Mouse (Mus musculus): ENCODE measurements around the gene Plpp2.

Gene Plpp2

DNA sequence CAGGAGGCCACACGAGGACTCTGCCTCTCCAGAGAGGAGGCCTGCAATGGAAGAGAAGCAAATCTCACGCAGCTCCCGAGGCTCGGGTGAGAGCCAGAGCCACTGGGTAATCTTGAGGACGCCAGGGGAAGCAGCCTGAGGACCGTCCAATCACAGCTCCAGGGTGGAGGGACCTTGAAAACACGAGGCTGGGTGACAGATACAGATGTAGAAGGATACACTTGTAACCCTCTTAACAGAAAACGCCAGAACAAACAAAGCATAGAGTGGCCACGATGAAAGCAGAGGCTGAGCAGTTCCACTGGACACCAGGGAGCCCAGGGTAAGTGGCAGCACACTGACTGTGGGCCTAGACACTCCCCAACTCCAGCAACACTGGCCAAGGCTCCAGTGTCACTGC, 16.8 kb upstream of the Plpp2 start:
- no peak for DNase-seq (ENCODE audit: low read depth, low spot score)

DNA sequence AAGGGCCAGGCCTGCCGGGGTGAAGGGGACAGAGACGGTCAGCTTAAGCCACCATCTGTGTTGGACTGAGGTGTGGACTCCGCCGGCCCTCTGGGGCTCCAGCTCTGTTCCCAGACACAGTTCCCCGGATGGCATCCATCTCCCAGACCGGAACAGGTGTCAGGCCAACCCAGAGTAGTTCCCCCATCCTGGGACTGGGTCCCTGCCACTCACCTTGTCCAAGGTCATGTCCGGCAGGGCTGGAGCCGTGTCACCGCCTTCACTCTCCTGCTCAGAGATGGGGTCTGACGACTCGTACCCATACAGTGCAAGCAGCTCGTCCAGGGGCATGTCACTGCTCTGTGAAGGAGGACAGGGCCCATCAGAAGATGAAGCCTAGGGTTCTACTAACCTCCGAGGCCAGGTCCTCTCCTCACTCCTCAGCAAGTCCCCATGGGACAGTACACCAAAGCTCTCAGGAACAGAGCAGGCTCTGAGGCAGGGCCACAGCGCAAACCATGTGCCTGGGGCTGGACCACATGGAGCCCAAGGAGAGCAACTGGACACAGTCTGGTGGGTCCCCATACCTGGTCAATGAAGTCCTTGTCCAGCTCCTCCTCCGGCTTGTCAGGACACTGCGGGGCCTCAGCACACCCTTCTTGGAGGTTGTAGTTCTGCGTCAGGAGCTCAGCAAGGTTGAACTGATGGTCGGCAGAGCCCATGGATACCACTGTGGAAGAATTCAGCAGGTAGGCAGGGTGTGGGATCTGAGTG, 15.6 kb upstream of the Plpp2 start:
- no peak for DNase-seq (ENCODE audit: low read depth, low spot score)

GRCm38 (mm10) chr10:79548546-79548945, 14.9 kb upstream of the Plpp2 start:
- DNase-seq (ENCODE audit: low read depth, low spot score): no peak

GRCm38 (mm10) chr10:79547148-79547675, 13.6 kb upstream of the Plpp2 start:
- DNase-seq (ENCODE audit: low read depth, low spot score): no peak

DNA sequence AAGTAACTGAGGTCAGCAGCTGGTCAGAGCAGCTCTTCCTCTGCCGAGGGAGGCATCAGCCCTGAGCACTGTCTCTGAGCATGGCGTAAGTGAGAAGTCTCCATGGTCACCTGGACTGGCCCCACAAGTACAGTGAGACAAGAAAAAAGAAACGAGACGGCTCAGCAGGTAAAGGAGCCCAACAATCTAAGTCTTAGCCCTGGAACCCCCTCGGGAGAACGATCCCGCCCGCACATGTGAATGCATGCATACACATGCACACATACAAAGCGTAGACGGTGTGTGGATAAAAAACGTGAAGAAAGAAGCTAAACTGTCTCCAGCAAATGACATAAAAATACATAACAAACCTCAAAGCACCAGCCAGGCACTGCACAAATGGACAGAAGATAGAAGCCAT, 12.9 kb upstream of the Plpp2 start:
- no peak for DNase-seq (ENCODE audit: low read depth, low spot score)

DNA sequence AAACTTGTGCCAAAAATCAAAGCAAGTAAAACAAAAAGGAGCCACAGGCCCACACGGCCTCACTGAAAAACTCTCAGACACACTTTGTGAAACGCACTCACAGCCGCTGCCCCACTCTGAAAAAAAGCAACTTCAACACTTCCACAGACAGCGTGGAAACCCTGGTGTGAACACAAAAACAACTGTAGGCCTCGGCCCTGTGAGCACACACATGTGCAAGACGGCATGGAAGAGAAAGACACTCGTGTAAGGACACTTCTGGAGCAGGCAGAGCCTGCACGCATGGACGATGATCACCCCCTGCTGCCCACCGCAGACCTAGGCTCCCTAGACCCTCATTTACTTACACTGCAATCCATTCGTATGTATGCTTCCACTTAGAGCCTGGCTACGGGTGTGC, 12.3 kb upstream of the Plpp2 start:
- DNase-seq (ENCODE audit: low read depth, low spot score): no peak

GRCm38 (mm10) chr10:79544631-79545030, 11.0 kb upstream of the Plpp2 start:
- DNase-seq (ENCODE audit: low read depth, low spot score): no peak

DNA sequence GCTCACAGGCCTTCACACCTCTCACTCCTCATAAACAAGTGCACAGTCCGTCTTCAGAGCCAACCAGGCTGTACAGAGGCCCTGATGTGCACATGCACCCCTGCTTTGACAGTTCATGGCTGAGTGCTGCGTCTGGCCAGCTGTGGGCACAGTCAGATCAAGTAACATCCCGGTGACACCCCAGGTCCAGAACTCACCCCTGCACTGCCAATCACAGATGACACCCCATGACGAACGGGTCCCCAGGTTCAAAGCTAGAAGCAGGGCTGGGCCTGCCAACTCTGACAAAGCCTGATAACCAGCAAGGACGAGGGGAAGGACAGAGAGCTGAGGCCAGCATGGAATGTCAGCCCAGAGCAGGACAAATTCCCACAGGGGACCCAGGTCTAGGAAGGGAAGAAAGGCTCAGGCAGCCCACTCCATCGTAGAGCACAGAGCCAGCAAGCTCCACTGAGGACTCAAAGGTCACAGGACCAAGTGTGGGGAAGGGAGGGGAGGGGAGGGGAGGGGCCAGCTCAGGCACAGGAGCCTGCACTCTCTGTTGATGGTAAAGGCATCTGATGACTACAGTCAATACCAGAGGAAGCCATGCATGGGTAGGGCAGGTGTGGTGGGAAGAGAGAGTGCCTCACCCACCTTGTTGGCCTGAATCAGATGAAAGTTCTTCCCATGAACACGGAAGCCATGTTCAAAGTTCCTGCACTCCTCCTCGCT, 10.4 kb upstream of the Plpp2 start:
- no peak for DNase-seq (ENCODE audit: low read depth, low spot score)

GRCm38 (mm10) chr10:79542171-79542570, 8.6 kb upstream of the Plpp2 start:
- DNase-seq (ENCODE audit: low read depth, low spot score): no peak

- DNase-seq (ENCODE audit: low read depth, low spot score): no peak
Observed at GRCm38 (mm10) chr10:79541522-79541921, 7.9 kb upstream of the Plpp2 start.

- DNase-seq (ENCODE audit: low read depth, low spot score): no peak
Observed at GRCm38 (mm10) chr10:79540746-79541145, 7.2 kb upstream of the Plpp2 start.

DNA sequence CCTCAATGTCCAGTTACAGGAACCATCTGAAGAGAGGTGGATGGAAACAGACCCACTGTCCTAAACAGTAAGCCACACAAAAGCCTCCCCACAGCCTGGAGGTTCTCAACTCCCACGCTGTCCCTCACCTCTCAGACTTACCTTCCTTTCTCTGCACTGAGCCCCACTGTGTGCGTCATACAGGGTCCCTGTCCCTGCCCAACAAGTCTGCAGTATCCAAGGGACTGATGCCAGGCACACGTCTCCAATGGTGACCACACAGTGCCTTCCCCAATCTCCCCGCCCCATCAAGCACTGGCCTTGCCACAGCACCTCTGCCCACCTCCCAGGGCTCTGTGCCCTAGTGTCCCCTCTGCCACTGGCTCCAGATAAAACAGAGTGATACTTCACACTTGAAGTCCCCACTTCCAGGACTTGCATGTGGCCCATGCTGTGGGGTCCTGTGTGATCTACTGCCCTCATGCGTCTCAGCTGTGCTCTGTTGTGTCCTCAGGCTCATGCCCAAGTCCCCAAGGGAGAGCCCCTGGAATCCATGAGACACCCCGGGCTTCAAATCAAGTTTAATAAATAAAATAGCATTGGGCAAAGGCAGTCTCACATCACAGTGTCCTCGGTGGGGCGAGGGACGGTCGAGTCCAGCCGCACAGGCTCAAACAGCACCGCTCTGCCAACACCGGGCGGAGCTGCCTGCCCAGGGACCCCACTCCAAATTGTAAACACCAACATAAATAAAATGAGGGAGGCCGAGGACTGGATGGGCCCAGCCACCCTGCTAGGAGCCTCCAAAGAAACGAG, 6.3 kb upstream of the Plpp2 start:
- no peak for DNase-seq (ENCODE audit: low read depth, low spot score)

DNA sequence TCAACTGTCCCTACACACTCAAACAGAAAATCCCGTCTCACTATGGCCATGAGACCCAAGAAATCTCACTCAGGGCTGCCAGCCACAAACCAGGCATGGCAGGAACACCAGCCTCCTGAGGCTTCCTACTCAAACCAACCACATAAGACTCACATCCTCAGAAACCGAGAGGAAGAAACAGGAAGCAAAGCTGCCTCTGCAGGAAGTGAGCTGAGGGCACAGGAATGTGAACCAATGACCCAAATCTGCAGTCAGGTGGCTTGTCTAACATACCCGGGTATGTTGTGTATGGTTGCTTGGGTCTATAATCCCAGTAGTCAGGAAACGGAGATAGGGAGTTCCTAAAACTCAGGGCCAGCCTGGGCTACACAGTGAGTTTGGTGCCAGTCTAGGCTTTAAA, 5.3 kb upstream of the Plpp2 start:
- no peak for DNase-seq (ENCODE audit: low read depth, low spot score)

GRCm38 (mm10) chr10:79538323-79538722, 4.7 kb upstream of the Plpp2 start:
- DNase-seq (ENCODE audit: low read depth, low spot score): no peak

- DNase-seq (ENCODE audit: low read depth, low spot score): no peak
Observed at GRCm38 (mm10) chr10:79537781-79538180, 4.2 kb upstream of the Plpp2 start.

DNA sequence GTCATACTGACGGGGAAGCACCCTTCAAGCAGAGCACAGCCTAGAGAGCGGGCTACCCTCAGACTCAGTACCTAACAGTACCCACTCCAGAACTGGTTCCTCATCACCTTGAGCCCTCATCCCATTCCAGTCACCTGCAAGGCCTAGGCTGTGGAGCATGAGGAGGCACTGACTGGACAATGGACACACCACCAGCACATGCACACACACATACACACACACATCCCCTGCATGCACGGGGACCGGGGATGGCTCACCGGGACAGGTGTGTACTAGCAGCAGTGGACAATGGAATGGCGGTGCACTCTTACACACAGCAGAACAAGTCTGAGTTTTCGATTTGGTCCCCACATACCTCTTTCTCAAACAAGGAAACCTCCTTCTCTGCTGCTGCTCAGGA, 3.7 kb upstream of the Plpp2 start:
- DNase-seq (ENCODE audit: low read depth, low spot score): no peak

- DNase-seq (ENCODE audit: low read depth, low spot score): no peak
Observed at GRCm38 (mm10) chr10:79536461-79537080, 3.0 kb upstream of the Plpp2 start.

- DNase-seq (ENCODE audit: low read depth, low spot score): no peak
Observed at GRCm38 (mm10) chr10:79535431-79535830, 1.8 kb upstream of the Plpp2 start.

- DNase-seq (ENCODE audit: low read depth, low spot score): no peak
Observed at GRCm38 (mm10) chr10:79534426-79534825, 830 bp upstream of the Plpp2 start.

DNA sequence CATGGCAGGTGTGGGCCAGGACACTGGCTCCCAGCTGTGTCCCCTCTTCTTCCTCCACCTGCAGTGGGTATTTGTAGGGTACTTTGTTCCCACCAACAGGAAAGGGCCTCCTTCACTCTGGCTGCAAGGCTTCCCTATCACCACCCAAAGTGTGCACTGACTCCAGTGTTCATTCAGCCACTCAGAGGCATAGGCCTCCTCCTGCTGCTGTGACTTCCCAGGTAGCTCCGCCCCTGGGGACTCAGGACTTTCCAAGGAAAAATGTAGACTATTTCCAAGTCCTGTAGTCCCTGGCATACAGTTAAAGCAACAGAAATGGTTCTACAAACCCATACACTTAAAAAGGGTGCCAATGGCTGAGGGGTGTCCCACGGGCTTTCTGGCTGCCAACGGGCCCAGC, 918 bp downstream of the Plpp2 start:
- DNase-seq (ENCODE audit: low read depth, low spot score): no peak

DNA sequence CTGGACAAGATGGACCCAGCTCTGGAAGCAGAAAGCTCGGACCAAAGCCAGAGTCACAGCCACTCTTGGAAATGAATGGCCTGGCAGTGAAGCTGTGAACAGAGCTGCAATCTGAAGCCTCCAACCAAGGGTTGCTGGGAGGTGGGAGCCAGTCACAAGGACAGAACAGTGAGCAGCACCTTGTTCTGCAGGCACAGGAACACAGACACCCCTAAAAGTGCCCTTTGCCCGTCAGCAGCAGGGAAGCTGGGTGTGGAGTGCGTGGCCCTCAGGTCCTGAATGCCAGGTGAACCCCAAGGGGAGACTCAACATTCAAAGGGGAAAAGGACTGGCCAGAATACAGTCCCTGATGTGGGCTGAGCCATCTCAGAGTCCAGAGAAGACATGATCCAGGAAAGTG, 2.0 kb downstream of the Plpp2 start:
- no peak for DNase-seq (ENCODE audit: low read depth, low spot score)

DNA sequence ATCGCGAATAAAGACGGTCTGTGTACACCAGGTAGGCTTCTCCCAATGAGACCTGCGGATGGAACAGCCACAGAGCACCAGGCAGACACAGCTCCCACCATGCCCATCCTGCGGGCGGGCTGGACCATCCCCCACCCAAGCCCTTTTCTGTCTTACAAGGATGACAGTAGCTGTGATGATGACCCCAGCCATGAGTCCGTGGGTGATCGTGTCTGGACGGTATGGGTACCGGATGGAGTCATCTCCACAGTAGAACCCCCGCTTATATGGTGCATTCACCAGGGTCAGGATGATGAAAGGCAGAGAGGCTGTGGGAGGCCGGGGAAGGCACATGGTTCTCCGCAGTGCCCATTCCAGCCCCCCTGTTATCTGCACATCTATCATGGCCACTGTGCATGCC, 2.9 kb downstream of the Plpp2 start:
- DNase-seq (ENCODE audit: low read depth, low spot score): no peak

Measured in embryo, embryonic 11.5 days (tissue).